Mouse (Mus musculus) liver, postnatal 0 days (tissue): Measurements from ENCODE around the gene Fbn1.

Experiments
- CTCF ChIP-seq: sonication (generic); IDR thresholded peaks from 2 replicates; pipeline ENCODE4 v1.5.1; 2016; ENCODE audit warnings: antibody characterized with exemption, low read depth
- EP300 ChIP-seq: IDR thresholded peaks from 2 replicates; pipeline ENCODE4 v1.6.1; 2016; ENCODE audit warnings: antibody characterized with exemption, low read depth, mild to moderate bottlenecking

GRCm38 (mm10) chr2:125470553-125471295 lies 37.1 kb downstream of the Fbn1 start:
- no peak for TF ChIP-seq CTCF
- no peak for TF ChIP-seq EP300
